Mouse (Mus musculus) cerebellum, adult 2 months (tissue): ENCODE measurements around the gene Kat7.

Experiments
- CTCF ChIP-seq: fragments of 200-500 bp; IDR thresholded peaks from 2 replicates; pipeline ENCODE4 v1.5.1; 2011; ENCODE audit warnings: low read depth, mild to moderate bottlenecking, control low read depth, low read length, moderate library complexity, borderline replicate concordance; ENCODE audit not compliant: insufficient read depth
- POLR2A ChIP-seq: fragments of 200-500 bp; IDR thresholded peaks from 2 replicates; pipeline ENCODE4 v1.6.1; 2011; ENCODE audit warnings: low read length, control low read depth, borderline replicate concordance; ENCODE audit not compliant: insufficient read depth

DNA sequence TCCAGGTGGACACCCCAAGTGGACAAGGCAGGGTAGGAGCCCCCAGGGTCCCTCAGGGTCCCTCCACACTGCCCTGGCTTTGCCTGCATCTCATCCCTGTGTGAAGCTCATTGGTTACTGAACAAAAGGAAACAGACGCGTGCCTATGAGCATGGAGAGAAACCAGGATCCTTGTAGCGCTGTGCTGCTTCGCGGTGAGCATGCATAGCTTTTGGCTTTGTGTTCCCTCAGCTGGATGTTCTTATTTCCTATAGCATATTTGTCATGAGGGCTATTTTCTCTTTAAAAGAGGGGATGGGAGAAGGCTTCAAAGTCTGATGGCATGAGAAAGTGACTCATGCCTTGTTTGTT, 45.6 kb upstream of the Kat7 start:
- no peak for TF ChIP-seq CTCF
- no peak for TF ChIP-seq POLR2A
